Mouse (Mus musculus) heart, postnatal 0 days (tissue): Measurements from ENCODE around the gene Mcts2. TPM values are rescaled to one million over a fixed set of nuclear protein-coding genes. Genes with fewer than 3 reads are reported as not detected.
"Not testable (repeated sequence)": the region's sequence is repeated elsewhere in the genome, so short reads cannot be mapped to it uniquely, and the experiment has no call there.

ENCODE experiments used
- ATAC-seq: fragments of 200-750 bp; cut with Nextera tagmentation; 2 replicates; pipeline ENCODE4 v1.8.0; 2017; ENCODE audit warnings: low read depth, moderate number of reproducible peaks, moderate library complexity; ENCODE audit not compliant: insufficient read depth
- DNase-seq: peaks from one replicate; pipeline ENCODE4 v3.0.0-alpha.2; 2016; ENCODE audit warnings: low spot score
- H3K27ac ChIP-seq: fragments of 300-500 bp; sonication (generic); 2 replicates; pipeline ENCODE4 v1.5.1; 2014; ENCODE audit warnings: low read depth, mild to moderate bottlenecking
- H3K27me3 ChIP-seq: fragments of 300-500 bp; sonication (generic); 2 replicates; pipeline ENCODE4 v1.6.1; 2014; ENCODE audit warnings: low read length, mixed read lengths; ENCODE audit not compliant: control insufficient read depth, insufficient read depth
- H3K36me3 ChIP-seq: fragments of 300-500 bp; sonication (generic); replicated peaks from 2 replicates; pipeline ENCODE4 v1.6.1; 2014; ENCODE audit warnings: low read length, mixed read lengths; ENCODE audit not compliant: control insufficient read depth, insufficient read depth
- H3K4me1 ChIP-seq: fragments of 300-500 bp; sonication (generic); 2 replicates; pipeline ENCODE4 v1.6.1; 2014; ENCODE audit warnings: antibody characterized with exemption; ENCODE audit not compliant: control insufficient read depth, insufficient read depth
- H3K4me2 ChIP-seq: fragments of 300-500 bp; sonication (generic); 2 replicates; pipeline ENCODE4 v1.6.1; 2014; ENCODE audit warnings: low read depth, mild to moderate bottlenecking, low read length, moderate library complexity
- H3K4me3 ChIP-seq: fragments of 300-500 bp; sonication (generic); 2 replicates; pipeline ENCODE4 v1.5.1; 2014; ENCODE audit warnings: low read depth, low read length
- H3K9ac ChIP-seq: fragments of 300-500 bp; sonication (generic); replicated peaks from 2 replicates; pipeline ENCODE4 v1.6.1; 2014; ENCODE audit warnings: low read depth, low read length, mixed read lengths
- H3K9me3 ChIP-seq: fragments of 300-500 bp; sonication (generic); replicated peaks from 2 replicates; pipeline ENCODE4 v1.6.1; 2016; ENCODE audit warnings: low read length; ENCODE audit not compliant: control insufficient read depth
- CTCF ChIP-seq: IDR thresholded peaks from 2 replicates; pipeline ENCODE4 v1.5.1; 2016; ENCODE audit warnings: antibody characterized with exemption, control low read depth, low read depth
- EP300 ChIP-seq: IDR thresholded peaks from 2 replicates; pipeline ENCODE4 v1.6.1; 2016; ENCODE audit warnings: antibody characterized with exemption, low read depth
- WGBS: fragments of 180-500 bp; shearing (Covaris S2); extraction: QIAGEN DNeasy Blood & Tissue Kit; methylation state at CpG from one replicate; pipeline ENCODE4 v1.1.7; 2014; 5-methylcytosine and 5-hydroxymethylcytosine counted together
- polyA plus RNA-seq: library from polyadenylated mRNA; unstranded; fragments of >200 nt; fragmentation: Nextera tagmentation; extraction: Ambion mirVana; gene quantifications from 2 replicates; pipeline ENCODE4 v1.2.1, GENCODE M21; 2015
- total RNA-seq: library from RNA; depleted of rRNA; stranded (reverse); fragments of >200 nt; gene quantifications from 2 replicates; pipeline ENCODE4 v1.2.3, GENCODE M21; 2014; ENCODE audit warnings: low replicate concordance

Mcts2 gene
- total and polyA plus RNA-seq, 2 experiments from 2014 or later = 6.5 to 31.6 TPM

DNA sequence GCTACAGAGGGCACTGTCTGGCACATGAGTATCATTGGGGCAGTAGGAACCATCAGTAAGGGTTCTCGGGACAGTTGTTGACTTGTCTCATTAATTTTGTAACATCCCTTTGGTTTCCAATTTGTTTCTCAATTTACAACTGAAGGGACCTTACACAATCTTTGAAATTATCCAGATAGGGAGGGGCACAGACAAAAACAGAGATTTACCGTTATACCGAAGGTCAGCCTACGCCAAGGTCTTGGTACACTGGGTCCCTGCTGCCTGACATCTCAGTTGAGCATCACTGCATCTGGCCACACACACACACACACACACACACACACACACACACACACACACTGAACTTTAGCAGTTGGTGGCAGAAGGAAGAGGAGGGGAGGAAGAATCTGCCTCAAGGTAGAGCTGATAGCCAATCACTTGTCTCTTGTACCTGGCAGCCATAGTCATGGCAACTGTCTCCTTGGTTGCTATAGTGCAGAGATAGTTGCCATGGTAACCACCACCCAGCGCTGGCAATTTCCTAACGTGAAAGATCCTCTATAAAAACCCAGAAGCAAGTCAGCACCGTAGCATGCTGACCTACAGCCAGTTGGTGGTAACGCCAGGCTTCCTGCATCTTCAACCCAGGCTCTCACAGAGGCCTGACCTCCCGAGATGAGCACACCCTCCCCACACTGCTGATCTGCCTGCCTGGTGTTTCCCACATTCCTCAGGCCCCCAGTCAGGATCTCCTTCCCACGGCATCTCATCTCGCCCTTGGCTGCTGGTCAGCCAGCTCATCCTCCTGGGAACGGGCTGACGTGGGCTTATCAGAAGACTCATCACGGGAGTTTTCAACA, 32.7 kb upstream of the Mcts2 start:
- H3K4me2 ChIP-seq = no peak overlapping the region
- H3K9me3 ChIP-seq = no peaks in the 10 kb centered on the region
- H3K4me3 ChIP-seq = no peak overlapping the region
- no peaks in the 10 kb centered on the region for H3K4me1 ChIP-seq
- ATAC-seq = peak; percentile 39; the same call in 1 of the 2 replicates
- H3K27ac ChIP-seq = peak overlapping the region; percentile 47
- DNase-seq = no peak
- TF ChIP-seq CTCF = no peak
- TF ChIP-seq EP300 = no peak
- 29% methylated on average over 14 of the region's 14 CpGs for WGBS
- H3K27me3 ChIP-seq = no peaks in the 10 kb centered on the region
- no peaks in the 10 kb centered on the region for H3K36me3 ChIP-seq
- no peak overlapping the region for H3K9ac ChIP-seq

DNA sequence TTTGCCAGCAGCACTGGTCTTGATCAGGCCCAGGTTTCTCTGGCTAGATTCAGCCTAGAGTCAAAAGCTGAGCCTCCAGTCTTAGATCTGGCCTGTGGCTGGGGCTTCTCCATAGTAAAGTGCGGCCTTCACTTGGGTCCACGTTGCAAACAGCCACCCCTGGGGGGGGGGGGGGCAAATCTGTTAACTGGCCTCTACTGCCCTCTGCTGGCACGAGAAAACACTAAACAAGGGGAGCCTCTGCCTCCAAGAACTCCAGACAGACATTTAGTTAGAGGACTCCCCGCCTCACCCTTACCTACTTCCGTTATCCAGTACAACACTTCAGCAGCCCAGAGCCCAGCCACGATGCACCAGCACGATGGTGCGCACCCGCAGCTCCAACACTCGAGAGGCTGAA, 29.4 kb upstream of the Mcts2 start:
- no peaks in the 10 kb centered on the region for H3K9me3 ChIP-seq
- H3K9ac ChIP-seq = no peak overlapping the region
- DNase-seq (peak; percentile 28), ATAC-seq (no peak)
- no peaks in the 10 kb centered on the region for H3K4me1 ChIP-seq
- peak; percentile 39 for TF ChIP-seq CTCF
- TF ChIP-seq EP300 = no peak
- H3K27me3 ChIP-seq = no peaks in the 10 kb centered on the region
- no peak overlapping the region for H3K27ac ChIP-seq
- H3K36me3 ChIP-seq = no peaks in the 10 kb centered on the region
- H3K4me3 ChIP-seq = no peak overlapping the region
- H3K4me2 ChIP-seq = no peak overlapping the region
- 53% methylated on average over 10 of the region's 10 CpGs for WGBS

GRCm38 (mm10) chr2:152661163-152661562, 25.7 kb upstream of the Mcts2 start:
- no peak for ATAC-seq
- Histone ChIP-seq H3K4me3 (no peak overlapping the region), H3K36me3 (no peaks in the 10 kb centered on the region), H3K4me1 (no peaks in the 10 kb centered on the region), H3K27me3 (no peaks in the 10 kb centered on the region), H3K9me3 (no peaks in the 10 kb centered on the region), H3K9ac (no peak overlapping the region), H3K4me2 (no peak overlapping the region), H3K27ac (no peak overlapping the region)
- TF ChIP-seq CTCF (no peak), EP300 (no peak)
- no peak for DNase-seq
- 66% methylated on average over 6 of the region's 6 CpGs for WGBS

DNA sequence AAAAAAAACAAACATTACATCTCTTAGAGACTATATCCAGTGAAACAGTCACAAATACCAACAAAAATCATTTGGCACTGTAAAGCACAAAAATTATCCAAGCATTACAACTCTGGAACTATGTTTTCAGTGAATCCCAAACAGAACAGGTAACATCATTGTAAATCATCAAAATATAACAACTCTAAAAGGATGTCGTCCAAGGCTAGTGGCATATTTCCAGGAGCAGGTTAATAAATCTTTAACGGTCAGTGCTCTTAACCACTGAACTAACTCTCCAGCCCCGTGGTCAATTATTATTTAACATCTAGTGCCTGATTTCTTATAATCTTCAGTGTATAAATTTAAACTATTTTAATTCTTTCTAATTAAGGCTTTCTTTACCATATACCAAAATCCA, 20.6 kb upstream of the Mcts2 start:
- not testable (repeated sequence) for H3K9ac ChIP-seq, H3K27me3 ChIP-seq, H3K4me3 ChIP-seq, H3K27ac ChIP-seq, ATAC-seq, H3K4me2 ChIP-seq, H3K9me3 ChIP-seq, DNase-seq, H3K36me3 ChIP-seq
- 69% methylated on average over 3 of the region's 3 CpGs for WGBS
- H3K4me1 ChIP-seq = peaks cover 15% of the 10 kb centered on the region

- WGBS = under 1% methylated on average over 35 of the region's 35 CpGs
- peak within 1 kb of the TSS; percentile 86 for H3K4me3 ChIP-seq
- H3K27me3 ChIP-seq = no peaks in the 10 kb centered on the region
- H3K27ac ChIP-seq = peak within 1 kb of the TSS; percentile 87
- peak; percentile 93 for DNase-seq
- no peaks in the 10 kb centered on the region; the same call in 1 of the 2 replicates for H3K36me3 ChIP-seq
- TF ChIP-seq CTCF = peak; percentile 99
- TF ChIP-seq EP300 = no peak
- peak within 1 kb of the TSS; percentile 89 for H3K4me2 ChIP-seq
- H3K9ac ChIP-seq = peak within 1 kb of the TSS; percentile 76
- peak; percentile 87 for ATAC-seq
- H3K4me1 ChIP-seq = peaks cover 25% of the 10 kb centered on the region
- H3K9me3 ChIP-seq = no peaks in the 10 kb centered on the region
Measured at GRCm38 (mm10) chr2:152669256-152669638, 17.6 kb upstream of the Mcts2 start, which contains the start of gene H13. Gene H13 (plus strand): TSS chr2:152669461.
